Mouse (Mus musculus) adrenal gland, postnatal 4 days (tissue): ENCODE measurements around the gene Scn1b. TPM values are rescaled to one million over a fixed set of nuclear protein-coding genes. Genes with fewer than 3 reads are reported as not detected.

ENCODE experiments used
- DNase-seq, 2 experiments: peaks; one replicate each; pipeline ENCODE4 v3.0.0; 2021 to 2022; ENCODE audit warnings: low spot score in 2 of 2, mixed read lengths in 2 of 2
- long read RNA-seq, 2 experiments: library from polyadenylated mRNA; stranded (forward); transcript quantifications; one replicate each; pipeline ENCODE4 v2.0.0; 2021
- total RNA-seq, 2 experiments: library from RNA; stranded (reverse); gene quantifications; 2 replicates each; pipeline ENCODE4 v1.2.3; 2021

Scn1b gene
- total RNA-seq, result 10 to 100 TPM; 10.8 to 10.9 TPM
- long read RNA-seq, experiment 1, transcript Scn1b-201 (6 exons, 1,573 nt), result major isoform, 10 of 14 reads
- long read RNA-seq, experiment 1, partial matches to known transcripts, result 2 of 14 reads
- long read RNA-seq, experiment 1, other reads (novel, unspliced or antisense), result 0 of 14 reads
- long read RNA-seq, experiment 2, transcript Scn1b-201 (6 exons, 1,573 nt), result major isoform, 16 of 17 reads
- long read RNA-seq, experiment 2, partial matches to known transcripts, result 0 of 17 reads
- long read RNA-seq, experiment 2, other reads (novel, unspliced or antisense), result 1 of 17 reads

- DNase-seq, result no peak
Observed at GRCm38 (mm10) chr7:31126851-31127724, at the start of gene Scn1b. Gene Scn1b, minus strand, starts transcription at chr7:31127003.

GRCm38 (mm10) chr7:31175096-31175495 lies 48.3 kb upstream of the Scn1b start:
- no peak for DNase-seq

GRCm38 (mm10) chr7:31174466-31174865 lies 47.7 kb upstream of the Scn1b start:
- DNase-seq, result no peak

- DNase-seq, result no peak
Observed at GRCm38 (mm10) chr7:31172238-31172637, 45.4 kb upstream of the Scn1b start.

- DNase-seq, result no peak
Observed at GRCm38 (mm10) chr7:31170520-31170919, 43.7 kb upstream of the Scn1b start.

- DNase-seq, result no peak
Observed at GRCm38 (mm10) chr7:31168412-31168811, 41.6 kb upstream of the Scn1b start.

GRCm38 (mm10) chr7:31164748-31165147 lies 37.9 kb upstream of the Scn1b start:
- DNase-seq, result no peak

- DNase-seq, result no peak
Observed at GRCm38 (mm10) chr7:31163666-31164577, 37.1 kb upstream of the Scn1b start.

- no peak for DNase-seq
Observed at GRCm38 (mm10) chr7:31162324-31162723, 35.5 kb upstream of the Scn1b start.

- no peak for DNase-seq
Observed at GRCm38 (mm10) chr7:31161831-31162230, 35.0 kb upstream of the Scn1b start.

- no peak for DNase-seq
Observed at GRCm38 (mm10) chr7:31161246-31161645, 34.4 kb upstream of the Scn1b start.

GRCm38 (mm10) chr7:31160763-31161162 lies 34.0 kb upstream of the Scn1b start:
- DNase-seq, result no peak

- DNase-seq, result no peak
Observed at GRCm38 (mm10) chr7:31156034-31156928, 29.5 kb upstream of the Scn1b start.

GRCm38 (mm10) chr7:31155296-31156033 lies 28.7 kb upstream of the Scn1b start, which contains the start of gene Gramd1a:
Gene Gramd1a, minus strand, starts transcription at chr7:31155896.
- no peak for DNase-seq

- no peak for DNase-seq
Observed at GRCm38 (mm10) chr7:31153536-31154320, 26.9 kb upstream of the Scn1b start.

GRCm38 (mm10) chr7:31151301-31152241 lies 24.8 kb upstream of the Scn1b start:
- DNase-seq, result no peak

- peak; percentile 81 to 83 for DNase-seq
Observed at GRCm38 (mm10) chr7:31150566-31151300, 23.9 kb upstream of the Scn1b start.
